Mouse (Mus musculus) granulocyte monocyte progenitor cell, adult 5-6 weeks (primary cell): ENCODE measurements around the gene Ankrd28. TPM values are rescaled to one million over a fixed set of nuclear protein-coding genes. Genes with fewer than 3 reads are reported as not detected.

ENCODE experiments used
- ATAC-seq: replicated peaks from 2 replicates; pipeline ENCODE4 v1.8.0; 2016; ENCODE audit warnings: mild to moderate bottlenecking, moderate TSS enrichment, inconsistent platforms; ENCODE audit not compliant: poor library complexity, severe bottlenecking
- total RNA-seq, 2 experiments: library from RNA; stranded (forward) in 1 of 2; stranded (reverse) in 1 of 2; fragments of 200-712, 200-1000 nt in 1 of 2; fragments of >200 nt in 1 of 2; fragmentation: Nextera tagmentation in 1 of 2; gene quantifications; 2 replicates each; pipeline ENCODE4 v1.2.3; 2014 to 2017

Gene Ankrd28
- total RNA-seq, 2 experiments from 2014 or later, result 153 to 197 TPM

DNA sequence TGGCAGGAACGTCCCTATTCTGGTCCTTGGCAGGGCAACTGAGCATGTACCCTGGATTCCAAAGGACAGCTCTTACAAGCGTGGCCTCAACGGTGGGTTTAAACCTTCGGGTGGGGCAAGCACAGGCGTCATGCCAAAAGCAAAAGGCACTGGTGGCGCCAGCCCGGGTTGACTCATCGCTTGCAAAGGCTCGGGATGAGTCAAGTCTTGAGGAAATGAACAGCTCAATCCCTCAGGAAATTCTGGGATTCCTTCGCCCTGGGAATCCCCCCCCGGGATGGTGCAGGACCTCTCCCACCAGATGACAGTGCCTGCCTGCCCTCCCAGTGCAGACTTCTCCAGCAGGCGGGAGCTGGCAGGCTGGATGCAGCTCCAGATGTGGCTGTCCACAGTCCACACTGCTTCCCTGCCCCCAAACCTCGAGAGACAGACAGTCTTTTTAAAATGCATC, 161.3 kb downstream of the Ankrd28 start:
- ATAC-seq, result peak; percentile 10

DNA sequence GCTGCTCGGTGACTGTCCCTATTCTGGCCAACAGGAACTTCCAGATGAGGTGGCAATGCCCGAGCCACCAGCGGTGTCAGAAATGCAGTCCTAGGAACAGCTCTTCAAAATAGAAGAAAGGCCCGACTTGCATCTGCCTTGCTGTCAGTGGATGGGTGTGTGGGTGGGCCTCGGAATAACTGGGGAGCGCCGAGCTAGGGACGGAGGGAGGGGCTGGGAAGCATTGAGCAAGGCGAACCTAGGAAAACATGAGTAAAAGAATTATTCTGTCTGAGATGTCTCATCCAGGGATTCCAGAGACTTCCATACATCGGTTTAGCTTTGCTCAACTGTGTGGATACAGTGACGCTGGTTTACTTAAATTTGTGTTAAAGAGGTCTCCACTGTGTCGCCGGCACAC, 162.1 kb downstream of the Ankrd28 start:
- ATAC-seq, result no peak

DNA sequence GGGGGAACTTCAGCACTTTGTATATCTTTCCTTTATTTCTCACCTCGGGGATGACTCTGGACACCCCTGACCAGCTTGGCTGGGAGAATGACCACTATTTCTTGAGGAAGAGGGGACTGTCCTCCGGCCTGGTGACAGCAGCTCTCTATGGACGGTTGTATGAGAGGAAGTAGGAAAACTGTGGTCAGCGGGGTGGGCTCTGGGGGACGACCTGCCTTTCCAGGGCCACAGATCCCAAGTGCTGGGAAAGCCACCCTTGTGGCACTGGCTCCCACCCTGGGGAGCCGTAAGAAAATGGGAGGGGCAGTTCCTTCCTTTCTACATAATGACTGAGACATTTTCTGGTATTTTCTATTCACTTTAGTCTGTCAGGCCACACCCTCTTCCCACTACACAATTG, 162.7 kb downstream of the Ankrd28 start:
- ATAC-seq, result no peak

DNA sequence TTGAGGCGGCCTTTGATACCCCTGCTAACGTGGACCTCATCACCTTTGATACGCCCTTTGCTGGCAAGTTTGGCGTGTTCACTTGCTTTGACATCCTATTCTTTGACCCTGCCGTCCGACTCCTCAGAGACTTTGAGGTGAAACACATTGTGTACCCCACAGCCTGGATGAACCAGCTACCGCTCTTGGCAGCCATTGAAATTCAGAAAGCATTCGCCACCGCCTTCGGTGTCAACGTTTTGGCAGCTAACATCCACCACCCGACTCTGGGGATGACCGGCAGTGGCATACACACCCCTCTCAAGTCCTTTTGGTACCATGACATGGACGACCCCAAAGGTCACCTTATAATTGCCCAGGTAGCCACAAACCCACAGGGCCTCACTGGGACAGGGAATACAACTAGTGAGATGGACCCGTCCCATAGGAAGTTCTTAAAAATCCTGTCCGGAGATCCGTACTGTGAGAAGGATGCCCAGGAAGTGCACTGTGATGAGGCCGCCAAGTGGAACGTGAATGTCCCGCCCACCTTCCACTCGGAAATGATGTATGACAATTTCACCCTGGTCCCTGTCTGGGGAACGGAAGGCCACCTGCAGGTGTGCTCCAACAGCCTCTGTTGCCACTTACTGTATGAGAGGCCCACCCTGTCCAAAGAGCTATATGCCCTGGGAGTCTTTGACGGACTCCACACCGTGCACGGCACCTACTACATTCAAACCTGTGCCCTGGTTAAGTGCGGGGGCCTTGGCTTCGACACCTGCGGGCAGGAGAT, 163.3 kb downstream of the Ankrd28 start:
- ATAC-seq, result no peak

DNA sequence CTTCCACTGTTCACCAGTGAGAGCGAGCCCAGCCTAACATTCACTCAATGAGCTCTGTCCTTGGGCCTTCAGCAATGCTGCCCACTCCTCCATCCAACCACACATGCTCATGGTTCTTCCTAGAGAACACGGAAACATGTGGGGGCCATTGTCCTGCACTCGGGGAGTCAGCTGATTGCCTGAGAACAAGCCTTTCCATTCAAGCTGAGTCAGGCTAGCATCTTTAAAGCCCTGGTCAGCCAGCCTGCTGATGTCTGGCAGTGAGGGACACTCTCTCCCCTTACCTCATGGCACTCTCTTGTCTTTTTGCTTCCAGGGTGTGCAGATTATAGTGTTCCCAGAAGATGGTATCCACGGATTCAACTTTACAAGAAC, 164.9 kb downstream of the Ankrd28 start:
- ATAC-seq, result no peak

DNA sequence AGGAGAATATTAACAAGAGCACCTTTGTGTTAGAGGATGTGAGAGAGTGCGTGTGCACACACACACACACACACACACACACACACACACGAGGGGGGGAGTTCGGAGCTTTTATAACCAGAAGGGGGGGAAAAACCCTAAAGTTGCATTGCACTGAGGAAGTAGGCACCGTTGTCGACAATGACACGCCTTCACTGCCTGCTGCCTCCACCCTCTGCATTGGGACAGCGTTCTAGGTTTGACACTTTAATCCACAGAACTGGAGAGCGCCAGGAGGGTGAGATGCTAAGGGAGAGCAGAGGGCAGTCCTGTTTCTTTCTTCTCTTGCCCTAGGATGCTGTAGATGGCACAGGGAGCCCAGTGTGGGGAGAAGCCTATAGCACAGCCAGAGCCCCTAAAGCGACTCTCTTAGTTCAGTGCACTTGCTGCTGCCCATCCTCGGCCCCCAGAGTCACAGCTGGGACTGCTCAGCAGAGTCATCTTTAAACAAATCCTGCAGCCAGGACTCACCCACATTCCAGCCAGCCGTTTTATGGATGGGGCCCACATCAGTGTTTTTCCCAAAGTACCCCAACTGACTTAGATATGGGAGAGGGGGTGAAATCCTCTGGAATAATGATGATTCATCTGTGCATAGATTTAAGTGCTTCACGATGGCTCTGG, 165.4 kb downstream of the Ankrd28 start:
- peak; percentile 51 for ATAC-seq

DNA sequence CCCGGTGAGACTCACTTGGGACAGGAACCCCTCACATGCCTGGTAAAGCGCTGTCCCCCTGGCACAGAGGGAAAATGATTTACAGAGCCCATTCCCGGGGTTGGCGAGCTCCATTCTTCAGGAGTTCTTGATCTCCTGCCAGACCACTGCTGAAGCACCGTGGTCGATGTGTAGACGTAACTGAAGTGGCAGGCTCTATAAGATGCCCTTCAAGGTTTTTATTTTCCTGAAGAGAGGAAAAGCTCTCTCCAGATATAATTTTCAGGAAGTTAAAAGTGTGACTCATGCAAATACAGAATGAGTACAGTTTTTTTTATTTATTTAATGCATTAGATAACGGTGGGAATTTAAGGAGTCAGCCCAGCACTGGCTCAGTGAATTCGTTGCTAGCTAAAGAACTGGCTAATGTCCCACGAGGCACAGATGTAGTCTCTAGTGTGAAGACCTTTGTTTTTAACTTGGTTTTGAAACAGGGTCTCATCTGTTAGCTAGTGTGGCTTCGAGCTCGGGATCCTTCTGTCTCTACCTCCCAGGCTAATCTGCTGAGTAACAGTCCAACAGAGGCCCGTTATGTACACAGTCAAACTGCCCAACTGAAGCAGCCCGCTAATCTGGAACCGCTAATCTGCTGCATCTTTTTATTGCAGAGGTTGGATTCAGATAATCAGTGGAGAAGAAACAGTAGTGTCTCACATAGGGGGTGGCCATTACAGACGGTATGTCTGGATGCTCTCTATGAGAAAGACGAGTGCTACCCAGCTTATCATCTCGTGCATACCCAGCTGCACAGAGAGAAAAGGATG, 166.2 kb downstream of the Ankrd28 start:
- peak; percentile 2; the same call in 1 of the 2 replicates for ATAC-seq

DNA sequence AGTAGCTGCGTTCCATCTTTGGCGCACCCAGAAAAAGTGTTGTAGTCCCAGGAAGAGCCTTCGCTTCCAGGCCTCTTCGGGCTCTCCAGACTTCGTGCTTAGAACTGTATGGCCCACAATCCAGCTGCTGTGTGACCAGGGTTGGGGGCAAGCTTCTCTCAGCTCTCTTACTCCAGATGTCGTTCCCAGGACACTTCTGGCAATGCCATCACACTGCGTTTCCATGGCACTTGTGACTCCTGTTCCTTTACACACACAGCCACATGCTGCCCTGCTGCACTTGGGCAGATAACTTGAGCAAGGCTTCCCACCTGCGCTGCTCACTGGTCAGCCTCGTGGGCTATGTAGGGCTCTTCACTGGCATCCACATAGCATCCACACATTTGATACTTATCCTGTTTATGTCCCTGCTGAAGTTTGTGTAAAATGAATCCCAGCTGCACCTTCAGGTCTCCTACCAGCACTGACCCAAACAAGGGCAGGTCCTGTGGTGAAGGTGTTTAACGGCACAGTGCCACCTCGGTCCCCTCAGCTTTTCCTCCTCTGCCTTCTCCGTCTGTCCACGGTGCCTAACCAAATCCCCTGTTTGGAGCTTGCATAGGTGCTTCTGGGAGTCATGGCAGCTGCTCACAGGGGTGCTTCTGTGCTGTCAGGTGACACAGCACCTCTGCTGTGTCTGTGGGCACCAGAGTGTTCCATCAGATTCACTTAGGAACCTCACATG, 166.9 kb downstream of the Ankrd28 start:
- no peak for ATAC-seq

DNA sequence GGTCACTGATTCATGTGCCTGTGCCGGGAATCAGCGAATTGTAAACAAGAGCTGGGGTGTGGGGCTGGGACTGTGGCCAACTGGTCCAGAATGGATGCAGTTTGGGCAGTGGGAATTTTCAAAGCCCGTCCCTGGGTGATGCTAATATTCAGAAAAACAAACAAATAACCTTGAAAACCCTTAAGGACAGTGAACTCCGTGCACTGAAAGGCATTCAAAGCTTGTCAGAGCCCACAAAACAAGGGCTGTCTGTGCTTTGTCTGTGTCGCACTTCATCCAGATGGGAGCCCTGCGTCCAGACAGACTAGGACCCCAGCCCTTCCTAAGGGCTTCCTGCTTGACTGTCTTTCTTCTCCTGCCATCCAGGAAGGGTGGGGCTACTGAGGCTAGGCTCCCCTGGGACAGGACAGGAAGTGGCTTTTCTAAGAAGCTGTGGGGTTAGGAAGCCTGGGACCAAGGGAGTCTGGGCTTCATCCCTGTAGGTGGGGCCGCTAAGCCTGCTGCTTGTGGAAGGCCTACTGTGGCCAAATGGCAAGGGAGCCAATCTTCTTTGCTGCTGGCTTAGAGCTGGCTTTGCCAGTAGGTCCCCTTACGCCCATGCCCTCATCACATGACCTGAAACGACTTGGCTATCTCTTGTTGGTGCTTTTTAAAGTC, 167.8 kb downstream of the Ankrd28 start:
- no peak; the same call in 1 of the 2 replicates for ATAC-seq

DNA sequence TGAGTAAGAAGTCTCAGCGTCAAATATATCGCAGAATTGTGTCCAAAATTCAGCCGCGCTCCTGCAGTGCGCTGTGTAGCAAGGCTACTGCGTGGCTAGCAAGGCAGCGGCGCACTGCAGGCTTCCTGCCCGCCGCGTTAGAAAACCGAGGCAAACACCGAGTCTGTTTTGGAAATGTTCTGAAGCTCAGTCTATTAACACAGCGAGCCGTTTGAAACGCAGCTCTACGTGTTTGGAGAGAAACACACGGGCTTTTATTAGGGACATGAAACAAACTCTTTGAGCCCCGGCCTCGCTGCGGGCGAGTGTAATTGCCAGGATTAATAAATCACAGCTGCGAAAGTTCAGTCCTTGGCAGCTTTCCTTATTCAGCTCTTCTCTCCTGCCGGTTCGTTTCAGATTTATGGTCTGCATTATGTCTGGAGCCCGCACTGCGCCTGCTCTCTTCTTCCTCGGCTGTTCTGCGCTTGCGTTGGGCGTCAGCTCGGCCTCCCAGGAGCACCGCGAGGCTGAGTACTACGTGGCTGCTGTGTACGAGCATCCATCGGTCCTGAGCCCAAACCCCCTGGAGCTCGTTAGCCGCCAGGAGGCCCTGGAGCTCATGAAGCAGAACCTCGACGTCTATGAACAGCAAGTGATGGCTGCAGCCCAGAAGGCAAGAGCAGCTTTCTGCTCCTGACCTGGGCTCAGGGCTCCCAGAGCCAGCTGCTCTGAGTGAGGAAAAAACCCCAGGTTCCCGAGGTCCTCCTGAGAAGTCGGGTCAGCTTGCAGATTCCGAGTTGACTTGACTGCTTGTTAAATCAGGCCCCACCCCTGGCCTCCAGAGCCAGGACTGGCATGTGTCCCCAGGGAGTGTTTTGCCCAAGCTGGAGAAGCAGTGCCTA, 168.5 kb downstream of the Ankrd28 start:
- ATAC-seq, result peak; percentile 46

DNA sequence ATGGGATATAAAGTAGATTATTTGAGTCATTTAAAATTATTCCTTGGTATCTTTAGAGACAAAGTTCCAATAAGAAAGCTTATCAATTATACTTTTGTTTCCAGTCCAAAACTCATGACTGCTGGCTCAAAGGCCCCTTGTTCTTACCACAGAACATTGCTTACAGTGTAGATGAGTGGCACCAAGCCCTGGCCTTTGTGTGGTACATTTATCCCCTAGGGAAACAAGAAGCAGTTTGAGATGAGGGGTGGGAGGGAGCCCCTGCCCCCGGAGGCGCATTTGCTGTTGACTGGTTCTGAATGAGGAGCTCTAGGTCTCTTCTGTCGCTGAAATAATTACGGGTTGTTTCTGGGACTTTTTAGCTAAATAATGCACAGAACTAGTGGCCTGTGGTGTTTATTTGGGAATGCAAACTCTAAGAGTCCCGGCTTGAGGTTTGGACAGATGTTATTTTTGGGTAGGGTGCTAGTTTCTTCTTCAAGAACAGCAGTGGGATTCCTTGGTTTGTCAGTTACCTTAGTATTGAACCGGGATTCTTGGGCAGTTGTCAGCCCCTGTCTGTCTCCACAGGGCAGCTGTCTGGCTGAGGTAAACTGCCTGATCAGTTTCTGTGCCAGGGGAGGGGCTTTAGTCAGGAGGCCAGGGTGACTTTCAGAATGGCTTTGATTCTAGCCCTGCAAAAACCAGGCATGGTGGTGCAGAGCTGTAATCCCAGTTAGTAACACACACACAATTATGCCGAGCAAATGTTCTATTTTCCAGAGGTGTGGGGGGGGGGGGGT, 169.9 kb downstream of the Ankrd28 start:
- ATAC-seq, result no peak

DNA sequence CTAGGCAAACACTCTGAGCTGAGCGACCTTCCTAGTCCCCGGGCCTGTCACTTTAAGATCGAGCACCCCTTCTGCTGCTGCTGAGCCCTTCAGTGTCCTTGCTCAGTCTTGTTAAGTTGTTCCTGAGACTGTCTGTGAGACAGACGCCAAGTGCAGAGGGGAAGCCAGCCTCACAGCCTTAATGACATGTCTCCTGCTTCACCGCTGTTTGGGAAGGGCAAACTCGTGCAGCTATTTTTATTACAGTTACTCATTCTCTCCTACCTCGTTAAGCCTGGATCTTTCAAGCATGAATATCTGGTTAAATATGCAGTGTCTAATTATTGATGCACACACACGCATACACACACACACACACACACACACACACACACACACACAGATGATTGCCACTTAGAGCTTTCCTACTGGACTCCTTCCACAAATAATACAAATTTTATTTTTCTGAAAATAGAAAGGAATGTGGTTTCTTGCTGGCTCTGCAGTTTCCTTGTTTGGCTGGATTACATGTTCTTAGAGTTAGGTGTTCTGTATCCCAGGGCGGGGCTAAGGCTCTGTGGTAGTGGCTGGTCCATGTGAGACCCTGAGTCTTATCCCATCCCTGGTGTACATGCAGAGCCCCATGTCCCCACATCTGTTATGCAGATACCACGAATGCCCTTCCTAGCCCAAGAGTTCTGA, 170.8 kb downstream of the Ankrd28 start:
- ATAC-seq, result no peak

DNA sequence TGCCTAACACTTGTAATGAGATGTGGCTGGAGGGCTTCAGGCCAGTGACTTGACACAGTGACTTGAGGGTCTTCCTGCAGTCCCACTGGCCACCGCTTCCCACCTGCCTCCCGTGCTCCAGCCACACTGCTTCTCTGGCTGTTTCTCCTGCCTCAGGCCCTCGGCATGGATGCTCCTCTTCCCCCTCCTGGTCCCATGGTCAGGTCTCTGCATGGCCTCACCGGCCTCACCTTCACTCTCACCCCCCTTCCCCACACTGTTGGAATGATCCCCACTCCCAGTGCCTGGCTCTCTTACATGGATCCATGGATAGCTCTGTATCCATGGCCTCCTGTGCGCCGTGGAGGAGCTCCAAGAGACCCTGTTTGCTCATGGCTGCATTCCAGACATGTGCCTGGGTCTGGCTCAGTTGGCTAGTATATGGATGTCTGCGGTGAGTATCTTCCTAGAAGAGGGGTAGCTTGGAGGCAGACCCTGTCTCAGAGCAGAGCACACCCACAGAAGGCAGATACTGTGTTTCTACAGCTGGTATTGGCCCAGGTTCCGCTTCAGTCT, 172.2 kb downstream of the Ankrd28 start:
- ATAC-seq, result no peak

DNA sequence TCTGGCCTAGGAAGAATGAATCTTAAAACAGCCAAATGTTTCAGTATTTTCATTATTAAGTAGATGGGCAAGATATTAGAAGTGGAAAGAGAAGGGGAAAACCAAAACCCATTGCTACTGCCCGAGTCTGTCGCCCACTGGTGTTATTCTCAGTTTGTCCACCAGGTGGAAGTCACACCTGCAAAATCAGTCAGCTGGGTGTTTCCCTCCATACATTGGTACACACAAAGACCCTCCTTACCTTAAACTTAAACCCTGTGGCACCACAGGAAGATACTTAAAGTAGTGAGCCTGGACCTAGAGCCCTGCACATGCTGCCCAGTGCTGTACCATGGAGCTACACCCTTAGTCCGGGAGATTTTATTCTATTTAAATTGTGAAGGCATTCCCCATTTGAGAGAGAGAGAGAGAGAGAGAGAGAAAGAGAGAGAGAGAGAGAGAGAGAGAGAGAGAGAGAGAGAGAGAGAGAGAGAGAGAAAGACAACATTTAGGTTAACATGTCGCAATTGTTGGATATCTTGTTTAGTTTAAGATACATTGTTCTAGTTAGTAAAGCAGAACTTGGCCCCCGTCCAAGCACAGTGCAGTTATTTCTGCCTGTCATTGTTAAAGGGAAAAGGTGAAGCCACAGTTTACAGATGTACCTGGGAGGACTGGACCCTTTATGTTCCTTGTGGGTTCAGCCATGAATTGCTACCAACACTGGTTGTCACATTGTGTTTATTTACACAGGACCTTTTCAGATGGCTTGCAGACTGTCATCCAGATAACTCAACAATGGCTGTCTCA, 173.4 kb downstream of the Ankrd28 start:
- ATAC-seq, result peak; percentile 70

DNA sequence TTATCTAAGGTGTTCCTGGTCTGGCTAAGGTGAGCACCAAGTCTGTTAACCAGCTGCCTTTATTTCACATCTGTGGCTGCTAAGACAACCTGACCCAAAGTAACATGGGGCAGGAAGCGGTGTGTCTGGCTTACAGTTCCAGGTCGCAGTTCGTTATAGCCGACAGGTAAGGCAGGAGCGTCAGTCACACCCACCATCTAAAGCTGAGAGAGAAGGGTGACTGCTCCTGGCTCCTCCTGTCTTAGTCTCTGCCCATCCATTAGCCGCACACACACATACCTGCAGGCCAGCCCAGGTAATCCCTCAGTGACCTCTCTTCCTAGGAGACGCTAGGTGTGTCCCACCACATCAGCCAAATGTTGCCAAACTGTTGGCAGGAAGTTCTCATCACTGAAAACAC, 174.1 kb downstream of the Ankrd28 start:
- ATAC-seq, result no peak

DNA sequence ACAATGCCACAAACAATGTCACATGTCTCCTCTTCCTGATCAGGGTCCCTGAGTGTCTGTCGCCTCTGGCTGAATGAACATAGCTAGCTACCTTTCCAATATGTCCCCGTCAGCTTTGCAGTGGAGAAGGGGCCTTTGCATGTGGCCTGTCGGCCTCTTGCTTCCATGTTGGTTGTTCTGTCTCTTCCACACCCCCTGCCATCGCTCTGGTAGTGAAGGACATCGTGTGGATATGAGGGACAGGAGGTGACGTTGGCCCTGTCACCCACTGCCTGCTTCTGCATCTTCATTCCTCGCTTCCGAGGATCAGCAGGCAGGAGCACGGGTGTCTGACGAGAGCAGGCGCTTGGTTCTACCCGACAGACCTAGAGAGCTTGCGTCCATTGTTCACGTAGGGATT, 175.0 kb downstream of the Ankrd28 start:
- no peak for ATAC-seq

DNA sequence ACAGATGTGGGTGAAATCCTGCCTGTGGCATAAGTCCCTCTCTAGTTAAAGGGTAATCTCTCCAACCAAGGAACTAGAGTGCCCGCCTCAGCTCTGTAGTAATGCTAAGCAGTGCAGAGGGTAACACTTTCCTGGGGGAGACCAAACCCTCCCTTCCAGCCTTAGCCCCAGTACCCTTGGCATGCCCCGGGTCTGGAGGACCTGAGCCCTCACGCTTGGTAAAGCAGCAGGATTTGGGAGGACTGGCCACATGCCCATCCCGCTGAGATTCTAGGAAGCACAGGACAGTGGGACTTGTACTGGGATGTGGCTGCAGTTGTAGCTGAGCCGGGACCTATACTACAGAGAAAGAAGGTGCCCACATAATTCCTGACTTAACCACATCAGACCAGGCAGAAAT, 175.6 kb downstream of the Ankrd28 start:
- no peak for ATAC-seq
